Mouse (Mus musculus): ENCODE data around the gene Amigo2.
"Not testable (repeated sequence)": the region's sequence is repeated elsewhere in the genome, so short reads cannot be mapped to it uniquely, and the experiment has no call there.

Amigo2 gene

GRCm38 (mm10) chr15:97216843-97217242 is 30.2 kb downstream of the Amigo2 start:
- no peak for DNase-seq (ENCODE audit: low read depth, low spot score)

DNA sequence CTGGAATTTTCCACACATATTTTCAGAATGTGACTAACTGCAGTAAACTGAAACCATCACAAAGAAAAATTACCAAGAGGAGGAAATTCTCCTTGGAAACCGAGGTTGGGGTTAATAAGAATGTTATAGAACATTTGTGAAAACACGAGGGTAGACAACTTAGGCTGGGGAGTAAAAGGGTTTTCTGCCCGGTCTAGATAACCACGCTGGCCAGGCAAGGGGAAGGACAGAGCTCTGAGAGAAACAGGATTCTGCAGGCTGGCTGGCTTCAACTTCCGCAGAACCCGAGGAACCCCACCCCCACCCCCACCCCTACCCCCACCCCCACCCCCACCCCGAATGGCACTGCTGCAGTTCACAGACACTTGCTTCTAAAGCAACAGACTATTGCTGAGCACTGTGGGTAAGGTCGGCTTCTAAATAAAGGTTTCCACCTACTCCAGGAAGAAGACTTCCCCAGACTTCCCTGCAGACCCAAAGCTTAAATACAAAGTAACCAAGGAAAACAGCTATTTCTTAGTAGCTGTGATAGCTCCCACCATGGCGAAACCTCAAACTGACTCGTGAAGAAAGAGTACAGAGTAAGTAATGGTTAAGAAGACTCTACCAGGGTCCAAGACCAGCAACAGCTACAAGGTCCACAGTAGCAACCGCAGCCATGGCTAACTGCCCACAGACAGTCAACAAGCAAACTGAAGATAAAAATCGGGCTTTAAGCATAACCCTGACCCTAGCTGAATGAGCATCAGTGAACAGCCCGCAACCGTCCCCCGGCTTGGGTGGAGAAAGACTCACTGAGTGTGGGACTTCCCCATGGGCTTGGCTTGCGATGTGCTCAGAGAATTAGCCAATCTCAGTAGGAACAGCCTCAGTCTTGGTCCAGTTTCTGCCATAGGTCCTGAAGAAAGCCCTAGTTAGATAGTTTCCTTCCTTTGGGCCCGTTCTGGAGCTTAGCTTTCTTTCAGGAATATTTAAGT is 34.3 kb downstream of the Amigo2 start:
- peak; percentile 34 for DNase-seq (ENCODE audit: low read depth, low spot score)

- not testable (repeated sequence) for DNase-seq (ENCODE audit: low read depth, low spot score)
These were observed 37.3 kb downstream of the Amigo2 start for GRCm38 (mm10) chr15:97209754-97210153.

DNA sequence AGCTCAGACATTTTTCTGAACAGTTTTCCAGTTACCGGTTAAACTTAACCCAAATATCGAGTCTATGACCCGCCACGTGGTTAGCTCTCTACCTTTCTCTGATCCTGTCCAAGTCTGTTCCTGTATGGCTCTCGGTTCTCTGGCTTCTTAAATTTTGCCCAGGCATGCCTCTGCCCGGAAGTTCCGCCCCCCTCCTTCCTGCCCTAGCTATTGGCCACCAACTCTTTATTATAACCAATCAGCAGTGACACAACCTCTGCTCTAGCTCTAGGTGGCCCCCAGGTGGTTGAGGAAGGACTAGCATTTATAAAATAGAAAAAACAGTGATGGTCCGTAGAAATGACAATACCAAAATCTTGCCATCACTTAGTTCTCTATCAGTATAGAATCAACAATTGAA is 40.6 kb downstream of the Amigo2 start:
- no peak for DNase-seq (ENCODE audit: low read depth, low spot score)

DNA sequence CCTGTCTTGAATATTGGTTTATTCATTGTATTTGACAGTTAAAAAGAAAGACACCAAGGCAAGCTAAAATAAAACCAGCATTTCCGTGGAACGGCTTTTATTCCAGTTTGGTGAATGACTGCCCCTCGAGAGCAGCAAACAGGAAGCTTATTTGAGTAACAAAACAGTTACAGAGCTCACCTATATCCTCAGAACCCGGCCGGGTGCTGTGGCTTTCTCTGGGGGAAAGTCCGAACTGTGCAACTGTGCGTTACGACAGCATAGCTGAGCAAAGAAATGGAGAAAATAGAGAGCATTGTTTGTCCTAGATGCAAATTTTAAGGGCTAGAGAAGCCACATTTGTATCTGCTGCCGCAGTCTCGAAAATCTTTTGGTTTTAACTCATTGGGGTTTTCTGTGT is 41.3 kb downstream of the Amigo2 start:
- no peak for DNase-seq (ENCODE audit: low read depth, low spot score)

GRCm38 (mm10) chr15:97204889-97205288 is 42.2 kb downstream of the Amigo2 start:
- DNase-seq (ENCODE audit: low read depth, low spot score), result no peak

GRCm38 (mm10) chr15:97196644-97197043 is 50.4 kb downstream of the Amigo2 start:
- DNase-seq (ENCODE audit: low read depth, low spot score), result no peak

DNA sequence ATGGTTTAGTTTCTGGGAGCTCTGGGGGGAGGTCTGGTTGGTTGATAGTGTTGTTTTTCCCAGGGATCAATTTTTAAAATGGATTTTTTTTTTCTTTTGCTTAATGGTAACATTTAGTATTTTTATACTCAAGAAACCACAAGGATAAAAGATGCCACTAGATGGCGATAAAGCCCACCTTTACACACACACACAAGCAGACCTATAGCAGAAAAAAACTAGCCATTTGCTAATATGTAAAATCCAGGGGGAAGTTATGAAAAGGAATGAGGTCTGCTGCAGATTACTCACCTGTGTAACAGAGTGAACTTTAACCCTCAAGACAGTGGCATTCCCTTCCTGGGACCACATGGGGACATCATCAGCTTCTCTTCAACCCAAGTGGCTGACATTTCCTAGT is 51.5 kb downstream of the Amigo2 start:
- peak; percentile 72 for DNase-seq (ENCODE audit: low read depth, low spot score)
